Mouse (Mus musculus): ENCODE data around the gene Tomm70a.

DNA sequence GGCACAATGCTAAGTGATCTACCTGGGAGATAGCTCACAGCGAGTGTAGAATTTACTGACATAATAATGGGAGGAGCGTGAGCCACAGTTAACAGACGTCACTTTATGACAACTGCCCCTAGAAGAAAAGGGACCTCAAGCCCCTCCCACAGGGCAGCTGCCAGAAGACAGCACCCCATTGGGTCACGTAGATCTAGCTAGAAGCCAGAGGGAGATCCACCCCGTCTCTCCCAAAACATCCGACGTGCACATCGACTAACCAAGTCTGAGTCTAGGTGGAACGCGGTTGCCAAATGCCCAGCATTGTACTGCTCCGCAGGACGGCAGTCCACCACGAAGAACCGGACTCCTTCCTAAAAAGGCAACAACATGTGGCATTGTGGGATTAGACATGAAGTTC is 69.7 kb downstream of the Tomm70a start:
- TF ChIP-seq POLR2A (IDR thresholded peaks at IDR 0.05; ENCODE audit: borderline replicate concordance, insufficient read depth, low read length) = no peak
- TF ChIP-seq CTCF (IDR thresholded peaks at IDR 0.05; ENCODE audit: borderline replicate concordance, insufficient read depth, low read depth, low read length) = no peak
